Mouse (Mus musculus) urinary bladder, postnatal 14 days (tissue): ENCODE results near the gene Por.
A peak's percentile ranks its signal among the peaks of the same experiment; 100 is the strongest.

ENCODE experiments used
- DNase-seq: peaks from one replicate; pipeline ENCODE4 v3.0.0; 2021; ENCODE audit warnings: low spot score

The Por gene

GRCm38 (mm10) chr5:135669741-135670275, at the start of gene Por:
Por (plus strand) TSS chr5:135670033.
- peak; percentile 50 for DNase-seq

- DNase-seq: no peak
Measured at GRCm38 (mm10) chr5:135620526-135620925, 49.3 kb upstream of the Por start.

- DNase-seq: peak; percentile 56
Measured at GRCm38 (mm10) chr5:135621725-135622124, 48.1 kb upstream of the Por start.

GRCm38 (mm10) chr5:135623006-135623563, 46.7 kb upstream of the Por start:
- no peak for DNase-seq

- no peak for DNase-seq
Measured at GRCm38 (mm10) chr5:135628916-135629315, 40.9 kb upstream of the Por start.

- no peak for DNase-seq
Measured at GRCm38 (mm10) chr5:135629401-135629800, 40.4 kb upstream of the Por start.

- peak; percentile 72 for DNase-seq
Measured at GRCm38 (mm10) chr5:135630598-135630997, 39.2 kb upstream of the Por start.

- DNase-seq: peak; percentile 99
Measured at GRCm38 (mm10) chr5:135632117-135632796, 37.6 kb upstream of the Por start, which contains the start of gene Rhbdd2. Rhbdd2 (plus strand) TSS chr5:135632618.

GRCm38 (mm10) chr5:135632797-135633144, 37.1 kb upstream of the Por start:
- no peak for DNase-seq

- DNase-seq: peak; percentile 70
Measured at GRCm38 (mm10) chr5:135639760-135640458, 29.9 kb upstream of the Por start.

GRCm38 (mm10) chr5:135640459-135640789, 29.4 kb upstream of the Por start:
- no peak for DNase-seq

- no peak for DNase-seq
Measured at GRCm38 (mm10) chr5:135641028-135641427, 28.8 kb upstream of the Por start.

- no peak for DNase-seq
Measured at GRCm38 (mm10) chr5:135642686-135643551, 26.9 kb upstream of the Por start.

- DNase-seq: no peak
Measured at GRCm38 (mm10) chr5:135643552-135643842, 26.3 kb upstream of the Por start.

- DNase-seq: peak; percentile 41
Measured at GRCm38 (mm10) chr5:135643869-135644268, 26.0 kb upstream of the Por start.

- DNase-seq: no peak
Measured at GRCm38 (mm10) chr5:135645330-135645729, 24.5 kb upstream of the Por start.

GRCm38 (mm10) chr5:135646038-135646437, 23.8 kb upstream of the Por start:
- DNase-seq: no peak

- DNase-seq: no peak
Measured at GRCm38 (mm10) chr5:135648461-135649308, 21.1 kb upstream of the Por start.

- DNase-seq: no peak
Measured at GRCm38 (mm10) chr5:135649309-135649633, 20.6 kb upstream of the Por start.

- DNase-seq: no peak
Measured at GRCm38 (mm10) chr5:135651536-135651935, 18.3 kb upstream of the Por start.

GRCm38 (mm10) chr5:135653209-135653608, 16.6 kb upstream of the Por start:
- no peak for DNase-seq

- DNase-seq: no peak
Measured at GRCm38 (mm10) chr5:135656046-135656445, 13.8 kb upstream of the Por start.
